Mouse (Mus musculus) MEL (cell line): Measurements from ENCODE around the gene Ucp1. TPM values are rescaled to one million over a fixed set of nuclear protein-coding genes. Genes with fewer than 3 reads are reported as not detected.

ENCODE experiments used
- DNase-seq: peaks from one replicate; pipeline ENCODE4 v3.0.0; 2011; ENCODE audit warnings: low read depth, low spot score
- H3K27ac ChIP-seq: 2 replicates; pipeline ENCODE4 v1.5.1; 2012; ENCODE audit warnings: low read depth, mild to moderate bottlenecking, control low read depth, low read length, moderate library complexity; ENCODE audit not compliant: control insufficient read depth
- H3K27me3 ChIP-seq, 2 experiments: fragments of 150-350 bp in 1 of 2; sonication (generic) in 1 of 2; 2 replicates each; pipeline ENCODE4 v1.6.1; 2012; ENCODE audit warnings: low read length in 2 of 2, mild to moderate bottlenecking in 2 of 2, improper control_type of control experiment in 1 of 2, moderate library complexity in 1 of 2; ENCODE audit not compliant: insufficient read depth in 2 of 2, control insufficient read depth in 1 of 2
- H3K36me3 ChIP-seq, 2 experiments: 2 replicates each; pipeline ENCODE4 v1.6.1; 2012 to 2014; ENCODE audit warnings: low read length in 2 of 2, improper control_type of control experiment in 1 of 2, inconsistent platforms in 1 of 2, mild to moderate bottlenecking in 1 of 2; ENCODE audit not compliant: insufficient read depth in 2 of 2, control insufficient read depth in 1 of 2
- H3K4me1 ChIP-seq, 2 experiments: fragments of 150-350 bp in 1 of 2; sonication (generic) in 1 of 2; 2 replicates each; pipeline ENCODE4 v1.6.1; 2012; ENCODE audit warnings: low read length in 2 of 2, improper control_type of control experiment in 1 of 2, mild to moderate bottlenecking in 1 of 2; ENCODE audit not compliant: insufficient read depth in 2 of 2, control insufficient read depth in 1 of 2
- H3K4me3 ChIP-seq, 2 experiments: fragments of 150-350 bp in 1 of 2; sonication (generic) in 1 of 2; 2 replicates each; pipeline ENCODE4 v1.5.1; 2012; ENCODE audit warnings: low read depth in 2 of 2, low read length in 2 of 2, mild to moderate bottlenecking in 2 of 2, moderate library complexity in 2 of 2, control low read depth in 1 of 2, improper control_type of control experiment in 1 of 2; ENCODE audit not compliant: control insufficient read depth in 1 of 2, insufficient read depth in 1 of 2
- H3K79me2 ChIP-seq: 2 replicates; pipeline ENCODE4 v1.6.1; 2012; ENCODE audit warnings: mild to moderate bottlenecking, low read length, moderate library complexity; ENCODE audit not compliant: control insufficient read depth, poor library complexity, insufficient read depth
- H3K9ac ChIP-seq: 2 replicates; pipeline ENCODE4 v1.6.1; 2012; ENCODE audit warnings: low read depth, mild to moderate bottlenecking, control low read depth, low read length, moderate library complexity; ENCODE audit not compliant: control insufficient read depth, poor library complexity, severe bottlenecking
- H3K9me3 ChIP-seq: fragments of 150-350 bp; sonication (generic); replicated peaks from 2 replicates; pipeline ENCODE4 v1.6.1; 2012; ENCODE audit warnings: mild to moderate bottlenecking, low read length, improper control_type of control experiment, moderate library complexity; ENCODE audit not compliant: insufficient read depth
- HCFC1 ChIP-seq: IDR thresholded peaks from 2 replicates; pipeline ENCODE4 v1.6.1; 2012; ENCODE audit warnings: low read depth, mild to moderate bottlenecking, inconsistent platforms, low read length, improper control_type of control experiment, moderate library complexity
- MAFK ChIP-seq: IDR thresholded peaks from 2 replicates; pipeline ENCODE4 v1.6.1; 2011; ENCODE audit warnings: low read depth, mild to moderate bottlenecking, low read length, improper control_type of control experiment, borderline replicate concordance
- MAX ChIP-seq: IDR thresholded peaks from 2 replicates; pipeline ENCODE4 v1.6.1; 2011; ENCODE audit warnings: low read length, improper control_type of control experiment
- MAZ ChIP-seq: IDR thresholded peaks from 2 replicates; pipeline ENCODE4 v1.6.1; 2012; ENCODE audit warnings: low read depth, mild to moderate bottlenecking, inconsistent platforms, low read length, improper control_type of control experiment
- MYB ChIP-seq: IDR thresholded peaks from 2 replicates; pipeline ENCODE4 v1.6.1; 2011; ENCODE audit warnings: mild to moderate bottlenecking, low read depth, low read length, improper control_type of control experiment
- NRF1 ChIP-seq: IDR thresholded peaks from 2 replicates; pipeline ENCODE4 v1.6.1; 2014; ENCODE audit warnings: low read depth, mild to moderate bottlenecking, inconsistent platforms, low read length, improper control_type of control experiment, moderate library complexity; ENCODE audit not compliant: poor library complexity, insufficient read depth, severe bottlenecking
- POLR2A ChIP-seq, 2 experiments: IDR thresholded peaks; 2 replicates each; pipeline ENCODE4 v1.6.1; 2011 to 2012; ENCODE audit warnings: low read length in 2 of 2, mild to moderate bottlenecking in 2 of 2, control low read depth in 1 of 2, improper control_type of control experiment in 1 of 2, low read depth in 1 of 2, moderate library complexity in 1 of 2; ENCODE audit not compliant: control insufficient read depth in 1 of 2, insufficient read depth in 1 of 2, poor library complexity in 1 of 2
- POLR2AphosphoS2 ChIP-seq: IDR thresholded peaks from 2 replicates; pipeline ENCODE4 v1.6.1; 2011; ENCODE audit warnings: low read length, improper control_type of control experiment
- SIN3A ChIP-seq: IDR thresholded peaks from 2 replicates; pipeline ENCODE4 v1.6.1; 2012; ENCODE audit warnings: low read length, improper control_type of control experiment, inconsistent platforms
- SMC3 ChIP-seq: IDR thresholded peaks from 2 replicates; pipeline ENCODE4 v1.6.1; 2011; ENCODE audit warnings: low read depth, low read length, improper control_type of control experiment
- TAL1 ChIP-seq: IDR thresholded peaks from 2 replicates; pipeline ENCODE4 v1.6.1; 2012; ENCODE audit warnings: mild to moderate bottlenecking, inconsistent platforms, low read length, moderate library complexity, mixed read lengths
- UBTF ChIP-seq: IDR thresholded peaks from 2 replicates; pipeline ENCODE4 v1.6.1; 2012; ENCODE audit warnings: low read depth, mild to moderate bottlenecking, inconsistent platforms, low read length, improper control_type of control experiment, moderate library complexity, borderline replicate concordance; ENCODE audit not compliant: insufficient read depth
- USF1 ChIP-seq: IDR thresholded peaks from 2 replicates; pipeline ENCODE4 v1.6.1; 2014; ENCODE audit warnings: low read depth, mild to moderate bottlenecking, inconsistent platforms, low read length, improper control_type of control experiment, moderate library complexity
- ZC3H11A ChIP-seq: IDR thresholded peaks from 2 replicates; pipeline ENCODE4 v1.6.1; 2012; ENCODE audit warnings: low read depth, mild to moderate bottlenecking, inconsistent platforms, low read length, improper control_type of control experiment
- ZKSCAN1 ChIP-seq: IDR thresholded peaks from 2 replicates; pipeline ENCODE4 v1.6.1; 2012; ENCODE audit warnings: low read depth, mild to moderate bottlenecking, inconsistent platforms, low read length, improper control_type of control experiment, moderate library complexity
- polyA plus RNA-seq, 2 experiments: library from polyadenylated mRNA; stranded (reverse) in 1 of 2; unstranded in 1 of 2; fragments of >175 nt in 1 of 2; fragments of >200 nt in 1 of 2; gene quantifications; 2 replicates each; pipeline versions ENCODE4 v1.2.1 to v1.2.4; 2012; ENCODE audit warnings: low replicate concordance in 2 of 2, low read depth in 1 of 2; ENCODE audit not compliant: insufficient read length in 2 of 2, insufficient read depth in 1 of 2, missing spikeins in 1 of 2
- total RNA-seq: library from RNA; depleted of rRNA; stranded (reverse); fragments of 300-350 nt; gene quantifications from 2 replicates; pipeline ENCODE4 v1.2.3, GENCODE M21; 2012

Ucp1 gene
- total and polyA plus RNA-seq, 3 experiments, result not detected

DNA sequence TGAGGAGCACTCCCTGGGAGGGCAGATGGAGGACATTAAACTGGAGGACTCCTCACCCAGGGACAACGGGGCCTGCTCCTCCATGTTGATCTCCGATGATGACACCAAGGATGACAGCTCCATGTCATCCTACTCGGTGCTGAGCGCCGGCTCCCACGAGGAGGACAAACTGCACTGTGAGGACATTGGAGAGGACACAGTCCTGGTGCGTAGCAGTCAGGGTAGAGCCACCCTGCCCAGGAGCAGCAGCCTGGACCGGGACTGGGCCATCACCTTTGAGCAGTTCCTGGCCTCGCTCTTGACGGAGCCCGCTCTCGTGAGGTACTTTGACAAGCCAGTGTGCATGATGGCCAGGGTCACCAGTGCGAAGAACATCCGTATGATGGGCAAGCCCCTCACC lies 19.0 kb upstream of the Ucp1 start:
- Histone ChIP-seq H3K9me3 (no peaks in the 10 kb centered on the region), H3K4me3 (no peak overlapping the region), H3K27me3 (no peaks in the 10 kb centered on the region), H3K4me1 (no peaks in the 10 kb centered on the region), H3K9ac (no peak overlapping the region), H3K79me2 (no peaks in the 10 kb centered on the region), H3K27ac (no peak overlapping the region), H3K36me3 (no peaks in the 10 kb centered on the region)
- TF ChIP-seq SMC3 (no peak), MAZ (no peak), POLR2A (IDR thresholded peaks at IDR 0.05; ENCODE audit: control insufficient read depth in 1 of 2, insufficient read depth in 1 of 2, low read depth in 1 of 2, low read length in 2 of 2, poor library complexity in 1 of 2) (no peak), SIN3A (no peak)
- DNase-seq, result no peak

DNA sequence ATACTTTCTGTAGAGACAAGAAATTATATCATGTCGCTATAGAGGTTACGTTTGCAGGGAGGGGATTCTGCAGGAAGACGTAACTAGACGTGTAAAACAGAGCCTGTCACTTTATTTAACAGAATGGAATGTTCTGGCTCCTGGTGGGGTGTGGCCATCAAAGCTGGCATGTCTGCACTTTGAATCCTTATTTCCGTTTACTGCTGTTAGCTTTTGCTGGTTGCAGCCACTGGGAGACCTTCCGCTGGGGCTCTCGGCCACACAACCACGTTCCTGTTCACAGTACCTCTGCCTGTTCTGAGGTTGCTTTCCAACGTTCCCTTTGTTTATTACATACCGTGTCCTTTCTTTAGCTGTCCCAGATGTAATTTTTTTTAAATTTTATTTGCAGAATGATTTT lies 17.7 kb upstream of the Ucp1 start:
- H3K9ac ChIP-seq, result no peak overlapping the region
- H3K27me3 ChIP-seq, result no peaks in the 10 kb centered on the region
- no peaks in the 10 kb centered on the region for H3K36me3 ChIP-seq
- no peak for DNase-seq
- no peaks in the 10 kb centered on the region for H3K4me1 ChIP-seq
- no peaks in the 10 kb centered on the region for H3K79me2 ChIP-seq
- no peak overlapping the region for H3K4me3 ChIP-seq
- no peaks in the 10 kb centered on the region for H3K9me3 ChIP-seq
- TF ChIP-seq ZC3H11A (no peak), USF1 (no peak), TAL1 (no peak), HCFC1 (no peak), POLR2AphosphoS2 (no peak), MAX (no peak), MAFK (no peak), MYB (no peak), UBTF (no peak), ZKSCAN1 (no peak), NRF1 (no peak)
- H3K27ac ChIP-seq, result no peak overlapping the region

DNA sequence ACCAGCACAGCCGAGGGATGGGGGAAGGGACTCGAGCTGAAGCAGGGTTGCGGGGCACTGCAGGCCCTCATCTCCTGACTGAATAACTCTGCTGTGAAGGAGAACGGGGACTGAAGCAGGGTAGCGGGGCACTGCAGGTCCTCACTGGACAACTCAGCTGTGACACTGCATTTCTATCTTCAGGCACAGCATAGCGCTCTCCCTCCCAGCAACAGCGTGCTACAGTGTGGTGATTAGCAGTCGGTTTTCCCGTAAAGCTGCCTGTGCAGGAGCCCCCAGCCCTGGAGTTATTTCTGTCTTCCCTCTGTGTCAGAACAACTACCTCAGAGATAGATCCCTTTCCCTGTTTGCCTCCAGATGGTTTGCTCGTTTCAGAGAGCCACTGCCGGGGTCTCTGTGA lies 15.7 kb upstream of the Ucp1 start:
- H3K27me3 ChIP-seq, result no peaks in the 10 kb centered on the region
- H3K79me2 ChIP-seq, result no peaks in the 10 kb centered on the region
- H3K4me3 ChIP-seq, result no peak overlapping the region
- H3K36me3 ChIP-seq, result no peaks in the 10 kb centered on the region
- DNase-seq, result no peak
- no peaks in the 10 kb centered on the region for H3K9me3 ChIP-seq
- TF ChIP-seq MAX, result no peak
- no peaks in the 10 kb centered on the region for H3K4me1 ChIP-seq
- H3K27ac ChIP-seq, result no peak overlapping the region
- H3K9ac ChIP-seq, result no peak overlapping the region
